Comparison of ENCODE assay signal across 8 mouse cellular contexts in genomic region chr15:27751612-27752405, GRCm38 (mm10).
DNase-seq lines count a peak whose midpoint lies in the region; ATAC-seq and TF ChIP-seq lines count a peak whose summit lies in the region.

No protein-coding gene starts in this region.

- H3K9ac ChIP-seq in embryonic facial prominence, embryonic 11.5 days (replicated peaks; ENCODE audit: low read length), result no peak overlapping the region

- intact Hi-C loops in gastrocnemius, adult 2 months (cut with DNase I), result loop anchor here (1.0 kb wide), 1 partner anchor 71 kb away; no protein-coding TSS in a partner anchor
- intact Hi-C loops in heart, postnatal 14 days (cut with DNase I), result loop anchor here (1.0 to 2.0 kb wide), 2 partner anchors 71 to 99 kb away; no protein-coding TSS in a partner anchor

- H3K36me3 ChIP-seq in embryonic facial prominence, embryonic 11.5 days (replicated peaks; ENCODE audit: control insufficient read depth, insufficient read depth, low read depth, low read length), result peaks cover 21% of the 10 kb centered on the region
- peaks cover 99% of the 10 kb centered on the region for H3K36me3 ChIP-seq in midbrain, embryonic 10.5 days

- no peaks in the 10 kb centered on the region for H3K4me1 ChIP-seq in embryonic facial prominence, embryonic 11.5 days (ENCODE audit: control insufficient read depth, insufficient read depth, low read length)
- peaks cover 15% of the 10 kb centered on the region for H3K4me1 ChIP-seq in midbrain, embryonic 10.5 days

- WGBS in embryonic facial prominence, embryonic 11.5 days, result 84% methylated on average over 12 of the region's 12 CpGs
- whole genome bisulfite sequencing in midbrain, embryonic 10.5 days, result 87% methylated on average over 12 of the region's 12 CpGs

- no peak; the same call in 1 of the 2 replicates for ATAC-seq in embryonic facial prominence, embryonic 11.5 days (replicated peaks; ENCODE audit: insufficient number of reproducible peaks, low FRiP score, low TSS enrichment, low read depth)

- H3K4me2 ChIP-seq in embryonic facial prominence, embryonic 11.5 days (ENCODE audit: low read depth, low read length), result no peak overlapping the region

- peak; percentile 69 for TF ChIP-seq CTCF in gastrocnemius, adult 2 months (IDR thresholded peaks at IDR 0.05)

- no peak overlapping the region for H3K4me3 ChIP-seq in gastrocnemius, adult 2 months
- H3K4me3 ChIP-seq in embryonic facial prominence, embryonic 11.5 days (ENCODE audit: low read depth, low read length), result no peak overlapping the region
- H3K4me3 ChIP-seq in midbrain, embryonic 10.5 days, result no peak overlapping the region

- peak; percentile 52 for DNase-seq in gastrocnemius, adult 2 months
- no peak for DNase-seq in gastrocnemius, adult 8-10 months (ENCODE audit: low spot score in 2 of 2)
- DNase-seq in adrenal gland, postnatal 10 days, result peak; percentile 77
- peak; percentile 73 for DNase-seq in embryonic facial prominence, embryonic 11.5 days (ENCODE audit: low spot score)
- peak; percentile 51 to 71 for DNase-seq in heart, postnatal 14 days
- DNase-seq in kidney, postnatal 25 days, result peak; percentile 75 to 78
- DNase-seq in midbrain, embryonic 10.5 days (ENCODE audit: low spot score), result peak; percentile 36
- peak; percentile 54 for DNase-seq in right cerebral cortex, postnatal 4 days

- H3K27me3 ChIP-seq in embryonic facial prominence, embryonic 11.5 days (ENCODE audit: control insufficient read depth, insufficient read depth, low read length), result no peaks in the 10 kb centered on the region
- no peaks in the 10 kb centered on the region for H3K27me3 ChIP-seq in midbrain, embryonic 10.5 days (ENCODE audit: low read depth, poor library complexity, severe bottlenecking)

- H3K27ac ChIP-seq in gastrocnemius, adult 2 months, result no peak overlapping the region
- H3K27ac ChIP-seq in embryonic facial prominence, embryonic 11.5 days (replicated peaks; ENCODE audit: low read depth, low read length), result no peak overlapping the region
- no peak overlapping the region for H3K27ac ChIP-seq in midbrain, embryonic 10.5 days (replicated peaks)

- no peaks in the 10 kb centered on the region for H3K9me3 ChIP-seq in embryonic facial prominence, embryonic 11.5 days (replicated peaks; ENCODE audit: control insufficient read depth, low read length)
- no peaks in the 10 kb centered on the region for H3K9me3 ChIP-seq in midbrain, embryonic 10.5 days (replicated peaks)

Comparison
In these comparisons a context has a peak if more than half of its experiments do, and no peak if none do; other contexts are left out.
1. DNase-seq: peak in gastrocnemius, adult 2 months (single experiment), adrenal gland, postnatal 10 days (single experiment), embryonic facial prominence, embryonic 11.5 days (single experiment), heart, postnatal 14 days (2 of 2), kidney, postnatal 25 days (2 of 2), midbrain, embryonic 10.5 days (single experiment) and right cerebral cortex, postnatal 4 days (single experiment); none in gastrocnemius, adult 8-10 months (0 of 2).